Mouse (Mus musculus): ENCODE measurements around the gene Slc12a3.

- TF ChIP-seq NELFE (IDR thresholded peaks at IDR 0.05; ENCODE audit: low read depth, low read length): no peak
- no peak for TF ChIP-seq MAX (IDR thresholded peaks at IDR 0.05; ENCODE audit: low read length)
- TF ChIP-seq CTCF (IDR thresholded peaks at IDR 0.05 in 2 of 3, conservative IDR thresholded peaks at IDR 0.05 in 1 of 3; ENCODE audit: control insufficient read depth in 1 of 3, insufficient read depth in 1 of 3, low read depth in 2 of 3, low read length in 3 of 3, poor library complexity in 1 of 3, severe bottlenecking in 1 of 3): no peak
- TF ChIP-seq EP300 (IDR thresholded peaks at IDR 0.05; ENCODE audit: low read depth in 1 of 2, low read length in 2 of 2): no peak
- no peak for TF ChIP-seq ZKSCAN1 (IDR thresholded peaks at IDR 0.05; ENCODE audit: low read depth, low read length)
- TF ChIP-seq ETS1 (IDR thresholded peaks at IDR 0.05; ENCODE audit: low read depth, low read length): no peak
- no peak for TF ChIP-seq GATA1 (IDR thresholded peaks at IDR 0.05; ENCODE audit: low read depth, low read length)
- TF ChIP-seq JUND (IDR thresholded peaks at IDR 0.05; ENCODE audit: low read depth, low read length): no peak
- TF ChIP-seq MYC (IDR thresholded peaks at IDR 0.05; ENCODE audit: low read depth, low read length): no peak
- no peak for TF ChIP-seq ZNF384 (IDR thresholded peaks at IDR 0.05; ENCODE audit: low read depth, low read length)
- no peak for TF ChIP-seq POLR2AphosphoS5 (IDR thresholded peaks at IDR 0.05; ENCODE audit: borderline replicate concordance, low read depth, low read length)
Observed at GRCm38 (mm10) chr8:94362607-94363239, 33.7 kb downstream of the Slc12a3 start.
